Mouse (Mus musculus) spleen, postnatal 36 days (tissue): ENCODE measurements around the gene Arfip2.
A peak's percentile ranks its signal among the peaks of the same experiment; 100 is the strongest.

Experiments used
- DNase-seq, 2 experiments: peaks; one replicate each; pipeline ENCODE4 v3.0.0; 2022; ENCODE audit warnings: low spot score in 2 of 2, mixed read lengths in 1 of 2

Gene Arfip2

DNA sequence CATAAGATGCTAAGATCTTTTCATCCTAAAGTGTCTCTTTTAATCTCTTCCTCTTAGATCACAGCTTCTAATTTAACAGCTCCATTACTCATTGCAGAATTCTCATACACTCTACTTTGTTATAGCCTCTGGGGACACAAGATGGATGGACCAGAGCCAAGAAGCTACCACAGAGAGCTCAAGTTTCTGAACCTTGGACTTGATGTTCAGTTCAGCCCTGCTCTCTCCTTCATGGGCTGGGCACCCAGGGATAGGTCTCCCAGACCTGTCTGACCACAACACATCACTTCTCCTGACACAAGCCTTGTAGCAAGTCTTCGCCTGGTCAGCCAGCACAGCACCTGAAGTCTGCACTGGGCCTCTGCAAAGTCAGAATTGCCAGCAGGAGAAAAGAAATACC is 25.8 kb downstream of the Arfip2 start:
- DNase-seq, result no peak

DNA sequence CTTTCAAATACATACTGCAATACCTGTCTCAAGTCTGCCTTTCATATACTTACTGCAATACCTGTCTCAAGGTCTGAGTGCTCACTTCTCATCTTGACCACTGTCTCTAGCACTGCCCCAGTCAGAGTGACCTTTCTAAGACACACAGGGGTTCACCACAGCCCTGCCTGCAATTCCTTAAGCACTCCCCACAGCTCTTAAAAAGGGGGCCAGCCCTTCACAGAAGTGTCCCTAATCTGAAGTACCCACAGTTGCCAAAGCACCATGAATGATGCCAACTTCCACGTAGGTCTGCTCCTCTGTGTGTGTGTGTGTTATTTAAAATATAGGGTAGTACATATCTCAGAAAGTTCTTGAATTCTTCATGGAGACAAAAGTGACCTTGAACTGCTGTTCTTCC is 28.4 kb downstream of the Arfip2 start:
- no peak for DNase-seq

DNA sequence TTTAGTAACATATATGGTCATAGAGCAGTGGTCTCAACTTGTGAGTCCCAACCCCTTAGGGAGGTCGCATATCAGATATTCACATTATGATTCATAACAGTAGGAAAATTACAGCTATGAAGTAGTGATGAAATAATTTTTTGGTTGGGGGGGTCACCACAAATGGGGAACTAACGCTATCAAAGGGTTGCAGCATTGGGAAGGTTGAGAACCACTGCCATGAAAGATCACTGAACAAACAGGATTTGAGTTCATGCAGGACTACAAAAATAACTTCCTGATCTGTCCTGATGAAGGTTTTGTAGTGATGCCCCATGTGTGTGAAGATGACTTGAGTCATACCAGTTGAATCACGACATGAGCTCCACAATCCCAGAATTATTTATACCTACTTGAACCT is 31.7 kb downstream of the Arfip2 start:
- DNase-seq, result no peak

DNA sequence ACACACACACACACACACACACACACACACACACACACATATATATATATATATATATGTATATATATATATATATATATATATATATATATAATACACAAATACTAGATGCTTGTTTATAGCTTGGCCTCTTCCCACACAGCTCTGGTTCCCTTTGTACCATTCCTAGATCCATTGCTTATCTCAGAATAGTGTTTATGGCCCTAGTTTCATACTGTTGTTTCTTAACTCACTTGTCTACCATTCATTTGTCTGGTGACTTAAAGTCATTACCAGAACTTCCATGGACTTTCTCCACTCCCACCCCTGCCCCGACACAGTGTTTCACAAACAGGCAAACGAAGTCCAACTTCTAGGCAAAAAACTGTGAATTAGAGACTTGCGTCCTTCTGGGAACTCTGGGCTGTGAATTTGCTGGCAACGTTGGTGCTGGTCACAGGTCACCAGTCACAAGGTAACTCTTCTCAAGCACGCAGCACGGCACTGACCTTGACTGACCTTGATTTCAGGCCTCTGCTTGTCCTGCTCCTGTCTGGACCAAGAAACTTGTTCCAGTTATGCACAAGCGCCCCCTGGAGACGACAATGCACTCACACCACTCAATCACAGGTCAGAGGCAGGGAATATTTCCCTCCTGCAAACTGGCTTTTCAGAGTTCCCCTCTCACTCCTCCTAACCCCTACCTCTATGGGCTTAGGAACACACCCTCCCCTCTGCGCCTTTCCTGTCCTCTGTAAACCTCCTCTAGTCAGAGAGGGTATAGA is 37.2 kb downstream of the Arfip2 start:
- peak; percentile 43 to 48 for DNase-seq

DNA sequence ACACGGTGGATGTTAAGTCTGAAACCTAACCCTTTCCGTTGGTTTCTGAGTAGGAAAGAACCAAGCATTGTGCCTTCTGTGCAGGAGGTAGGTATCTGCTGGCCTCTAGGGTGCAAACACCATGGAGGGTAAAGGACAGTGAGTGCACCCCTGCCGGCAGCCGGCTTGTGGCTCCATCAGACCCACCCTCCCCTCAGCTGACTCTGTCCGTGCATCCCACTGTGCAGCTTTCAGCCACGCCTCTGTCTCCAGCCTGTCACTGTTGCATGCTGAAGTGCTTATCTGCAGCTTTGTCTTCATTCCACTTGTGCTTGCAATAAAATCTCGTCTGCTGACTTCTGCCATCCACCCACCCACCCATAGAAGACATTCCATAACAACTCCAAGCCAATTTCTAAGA is 50.1 kb downstream of the Arfip2 start:
- no peak for DNase-seq

DNA sequence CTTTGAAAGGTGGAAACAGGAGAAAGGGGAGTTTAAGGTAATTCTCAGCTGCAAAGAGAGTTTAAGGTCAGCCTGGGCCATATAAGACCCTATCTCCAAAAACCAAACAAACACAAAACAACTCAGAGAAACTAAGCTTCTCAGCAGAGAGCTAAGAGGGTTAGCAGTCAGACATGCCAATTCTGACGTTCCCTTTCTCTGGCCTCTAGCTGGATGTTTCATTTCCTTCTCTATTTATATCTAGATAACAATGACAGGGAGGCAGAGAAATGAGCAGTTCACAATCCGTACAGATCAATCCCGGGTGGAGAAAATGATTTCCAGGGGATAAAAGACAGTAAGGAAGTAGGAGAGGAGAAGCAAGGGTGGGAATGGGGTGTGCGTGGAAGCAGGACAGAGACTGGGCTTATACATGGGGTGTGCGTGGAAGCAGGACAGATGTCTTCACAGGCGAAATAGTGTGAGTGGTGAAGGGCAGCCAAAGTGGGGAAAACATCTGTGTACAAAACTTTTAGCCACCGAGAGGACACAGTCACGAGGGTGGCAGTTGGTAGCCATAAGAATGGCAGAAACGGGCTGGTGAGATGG is 51.8 kb downstream of the Arfip2 start:
- no peak for DNase-seq
